Mouse (Mus musculus): ENCODE data around the gene Galnt7.

Gene Galnt7

DNA sequence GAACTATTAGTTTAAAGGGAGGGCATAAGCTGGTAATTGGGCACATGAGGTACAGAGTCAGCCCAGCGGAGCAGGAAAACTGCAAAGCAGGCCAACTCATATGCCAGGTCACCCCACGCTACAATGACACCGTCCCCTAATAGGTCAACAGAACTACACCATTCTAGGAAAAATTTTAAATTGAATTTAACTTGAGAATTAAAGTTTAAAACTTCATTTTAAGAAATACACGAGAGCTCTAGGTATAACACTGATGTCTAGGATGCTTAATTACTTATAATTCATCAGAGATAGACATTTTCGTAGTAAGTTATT, 67.7 kb downstream of the Galnt7 start:
- DNase-seq (ENCODE audit: low spot score) = no peak

DNA sequence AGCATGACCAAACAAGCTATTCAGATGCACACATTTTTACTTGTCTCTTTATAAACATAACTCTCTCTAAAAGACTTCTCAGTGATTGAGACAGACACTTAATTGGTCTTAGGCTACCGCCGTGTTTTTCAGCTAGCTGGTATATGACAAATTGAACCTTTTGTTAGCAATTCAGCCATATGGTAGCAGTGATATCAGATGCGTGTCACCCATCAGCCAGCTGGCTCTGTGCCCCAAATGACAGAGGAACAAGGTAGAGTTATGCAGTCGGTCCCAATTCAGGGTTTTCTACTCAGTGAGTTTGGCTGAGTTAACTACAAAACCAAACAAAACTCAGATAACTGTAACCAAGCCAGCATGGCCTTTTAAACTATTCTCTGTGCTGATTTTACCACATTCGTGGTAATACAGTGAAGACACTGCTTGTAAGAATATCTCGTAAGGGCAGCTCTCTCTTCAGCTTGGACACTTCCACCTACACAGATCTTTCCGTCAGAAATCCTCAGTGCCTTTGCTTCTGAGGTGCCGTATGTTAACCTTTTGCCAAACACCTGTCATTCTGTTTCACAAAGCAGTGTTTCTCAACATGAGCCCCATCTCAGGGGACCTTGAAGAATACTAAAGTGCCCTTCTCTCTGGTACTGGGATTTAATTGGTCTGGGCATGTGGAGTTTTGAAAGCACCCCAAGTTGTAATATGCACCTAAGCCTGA, 68.3 kb downstream of the Galnt7 start:
- DNase-seq (ENCODE audit: low spot score) = no peak

GRCm38 (mm10) chr8:57579845-57580244, 73.0 kb downstream of the Galnt7 start:
- no peak for DNase-seq (ENCODE audit: low spot score)

DNA sequence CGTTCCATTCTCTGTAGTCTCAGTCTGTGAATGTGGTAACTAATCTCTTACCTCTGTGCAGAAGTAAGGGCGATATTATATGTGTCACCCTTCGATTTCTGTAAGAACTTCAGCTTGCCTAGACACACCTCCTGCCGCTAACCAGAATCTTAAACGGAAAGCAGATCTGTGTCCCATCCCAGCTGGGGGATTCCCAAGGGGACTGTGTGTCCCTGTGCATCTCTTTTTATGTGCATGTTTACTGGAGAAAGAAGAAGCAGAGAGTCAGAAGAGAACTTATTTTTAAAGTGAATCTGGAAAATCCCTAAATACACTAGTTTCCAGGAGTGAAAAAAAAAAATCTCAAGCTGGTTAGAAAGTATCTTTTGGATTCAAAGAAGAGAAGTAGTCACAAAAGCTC, 75.5 kb downstream of the Galnt7 start:
- no peak for DNase-seq (ENCODE audit: low spot score)

DNA sequence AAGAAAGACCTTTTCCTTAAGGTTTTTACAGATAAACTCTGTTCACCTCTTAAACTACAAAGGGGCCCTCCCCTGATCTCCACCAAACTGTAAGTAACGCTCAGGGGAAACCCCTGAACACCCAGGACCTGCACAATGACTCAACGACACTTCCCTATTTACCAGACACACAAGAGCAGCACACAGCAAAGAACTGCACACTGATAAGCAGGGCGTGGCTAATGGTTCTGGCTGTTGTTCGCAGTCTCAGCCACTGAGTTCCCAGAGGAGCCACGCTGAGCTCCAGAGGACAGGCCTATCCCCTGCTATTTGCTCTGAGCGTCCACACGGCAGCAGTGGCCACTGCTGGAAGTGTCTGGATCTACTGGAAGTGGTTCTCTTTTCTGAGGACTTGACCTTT, 76.6 kb downstream of the Galnt7 start:
- peak; percentile 58 for DNase-seq (ENCODE audit: low spot score)

- DNase-seq (ENCODE audit: low spot score) = no peak
Observed at GRCm38 (mm10) chr8:57575336-57575735, 77.5 kb downstream of the Galnt7 start.

- DNase-seq (ENCODE audit: low spot score) = peak; percentile 72
Observed at GRCm38 (mm10) chr8:57574398-57574797, 78.4 kb downstream of the Galnt7 start.

- DNase-seq (ENCODE audit: low spot score) = no peak
Observed at GRCm38 (mm10) chr8:57573844-57574243, 79.0 kb downstream of the Galnt7 start.

DNA sequence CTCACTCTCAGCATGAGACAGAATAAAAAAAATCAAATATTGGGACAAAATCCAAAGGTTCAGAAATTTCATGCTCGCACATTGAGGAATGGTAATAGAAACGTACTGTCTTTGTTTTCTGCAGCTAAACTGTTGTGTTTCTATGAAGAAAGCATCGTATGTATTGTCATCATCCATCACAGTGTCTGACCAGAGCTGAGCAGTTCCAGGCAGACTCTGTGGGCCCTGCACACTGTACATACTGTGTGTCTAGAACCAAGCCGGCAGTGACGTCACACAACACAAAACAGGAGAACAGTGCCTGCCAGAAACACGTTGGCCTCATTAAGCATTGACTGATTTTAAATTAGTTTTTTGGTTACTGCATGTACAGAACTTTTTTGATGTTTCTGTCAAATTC, 82.9 kb downstream of the Galnt7 start:
- no peak for DNase-seq (ENCODE audit: low spot score)

GRCm38 (mm10) chr8:57569400-57569795, 83.4 kb downstream of the Galnt7 start:
- no peak for DNase-seq (ENCODE audit: low spot score)

DNA sequence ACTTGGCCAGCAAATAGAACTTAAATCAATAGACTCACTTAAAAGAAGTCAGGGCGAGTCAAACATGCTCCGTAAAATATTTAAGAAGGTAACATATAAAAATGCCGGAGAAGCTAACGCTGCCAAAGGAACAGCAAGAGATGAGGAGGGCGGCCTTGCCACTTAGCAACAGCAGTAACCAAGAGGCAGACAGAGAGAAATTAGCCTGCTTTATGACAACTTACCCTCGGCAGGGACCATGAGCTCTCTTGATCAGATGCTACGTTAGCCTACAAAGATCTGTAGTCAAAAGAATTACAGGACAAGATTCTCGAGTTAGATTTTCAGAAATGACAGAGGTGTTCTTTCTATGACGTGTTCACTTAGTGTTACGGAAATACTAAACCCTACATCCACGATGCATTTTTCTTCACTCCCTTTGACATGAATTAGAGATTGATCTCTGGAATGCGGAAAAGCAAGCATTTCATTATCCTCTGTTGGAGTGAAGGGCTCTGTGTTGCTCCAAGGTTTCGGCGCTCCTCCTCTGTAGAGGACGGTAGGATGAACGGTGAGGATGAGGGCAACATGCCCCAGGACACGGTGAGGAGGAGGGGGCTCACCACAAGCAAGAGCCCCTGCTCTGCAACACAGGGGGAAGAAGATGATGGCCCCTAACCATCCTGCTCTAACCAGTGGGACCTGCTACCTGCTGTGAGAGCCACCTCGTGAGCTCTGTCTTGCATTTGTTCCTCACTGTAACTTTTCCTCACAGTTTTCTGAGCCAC, 84.0 kb downstream of the Galnt7 start:
- no peak for DNase-seq (ENCODE audit: low spot score)

- no peak for DNase-seq (ENCODE audit: low spot score)
Observed at GRCm38 (mm10) chr8:57567998-57568397, 84.8 kb downstream of the Galnt7 start.

GRCm38 (mm10) chr8:57565039-57565438, 87.8 kb downstream of the Galnt7 start:
- DNase-seq (ENCODE audit: low spot score) = no peak

- no peak for DNase-seq (ENCODE audit: low spot score)
Observed at GRCm38 (mm10) chr8:57563726-57564125, 89.1 kb downstream of the Galnt7 start.

- no peak for DNase-seq (ENCODE audit: low spot score)
Observed at GRCm38 (mm10) chr8:57562741-57563140, 90.1 kb downstream of the Galnt7 start.

GRCm38 (mm10) chr8:57560926-57561325, 91.9 kb downstream of the Galnt7 start:
- no peak for DNase-seq (ENCODE audit: low spot score)

DNA sequence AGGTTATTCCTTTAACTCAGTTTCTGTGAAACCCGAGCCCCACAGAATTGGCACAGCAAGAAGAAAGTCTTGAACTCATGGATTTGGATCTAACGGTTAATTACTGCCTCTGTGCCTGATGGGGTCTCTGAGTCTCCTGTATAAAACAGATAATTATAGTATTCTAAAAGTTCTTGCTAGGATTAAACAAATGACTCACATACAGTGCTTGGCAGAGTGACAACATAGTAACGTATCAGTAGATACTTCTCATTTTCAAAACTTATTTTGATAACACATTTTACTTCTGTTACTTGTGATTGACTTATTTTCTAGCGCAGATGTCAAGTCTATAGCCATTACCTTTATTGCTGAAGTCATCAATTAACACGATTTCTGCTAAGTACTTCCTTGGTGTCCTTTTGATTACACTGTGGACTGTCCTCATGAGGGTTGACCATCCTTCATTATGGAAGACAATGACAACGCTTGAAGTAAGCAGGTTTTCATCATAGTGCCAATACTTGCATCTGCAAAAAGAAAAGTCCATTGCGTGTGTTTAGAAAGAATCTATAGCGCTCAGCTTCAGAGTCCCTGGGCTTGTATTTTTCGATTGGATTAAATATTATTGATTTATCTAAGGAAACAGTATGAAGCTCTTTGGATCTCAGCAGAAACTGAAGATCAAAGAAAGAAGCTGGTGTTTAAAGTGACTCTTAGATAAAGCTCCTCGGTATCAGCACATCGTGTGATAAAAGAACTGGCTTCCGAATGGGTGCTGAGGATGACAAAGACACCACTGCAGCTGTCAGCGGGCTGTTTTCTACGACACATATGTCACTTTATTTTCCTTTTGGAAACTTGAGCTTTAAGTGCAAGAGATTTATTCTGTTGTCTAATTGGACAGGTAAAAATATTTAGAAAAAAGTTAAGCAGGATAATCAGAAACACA, 100.5 kb downstream of the Galnt7 start:
- DNase-seq (ENCODE audit: low spot score) = no peak

- DNase-seq (ENCODE audit: low spot score) = no peak
Observed at GRCm38 (mm10) chr8:57547581-57547980, 105.3 kb downstream of the Galnt7 start.

DNA sequence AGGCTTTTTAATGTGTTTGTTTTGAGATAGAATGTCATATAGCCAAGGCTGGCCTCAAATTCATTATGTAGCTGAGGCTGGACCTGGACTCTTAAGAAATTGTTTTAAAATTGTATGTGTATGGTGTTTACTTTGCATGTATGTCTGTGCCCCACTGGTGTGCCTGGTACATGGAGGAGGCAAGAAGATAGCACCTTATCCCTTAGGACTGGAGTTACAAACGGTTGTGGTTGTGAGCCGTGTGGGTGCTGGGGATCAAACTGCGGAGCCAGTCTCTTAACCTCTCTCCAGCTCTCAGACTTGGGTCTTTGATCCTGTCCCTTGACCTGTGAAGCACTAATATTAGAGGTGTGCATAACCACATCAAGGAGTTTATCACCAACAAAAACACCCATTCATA, 106.0 kb downstream of the Galnt7 start:
- DNase-seq (ENCODE audit: low spot score) = no peak

- DNase-seq (ENCODE audit: low spot score) = no peak
Observed at GRCm38 (mm10) chr8:57546401-57546800, 106.4 kb downstream of the Galnt7 start.

GRCm38 (mm10) chr8:57541405-57541804, 111.4 kb downstream of the Galnt7 start:
- DNase-seq (ENCODE audit: low spot score) = no peak

GRCm38 (mm10) chr8:57540951-57541350, 111.9 kb downstream of the Galnt7 start:
- DNase-seq (ENCODE audit: low spot score) = no peak
